Mouse (Mus musculus): ENCODE data around the gene Mbtd1.

GRCm38 (mm10) chr11:93954738-93955255 lies 69.1 kb downstream of the Mbtd1 start:
- TF ChIP-seq POLR2A (IDR thresholded peaks at IDR 0.05; ENCODE audit: borderline replicate concordance, extremely low read depth, low read depth, low read length) (no peak), CTCF (IDR thresholded peaks at IDR 0.05; ENCODE audit: insufficient read depth, low read length) (no peak)

Measured in lung, adult 2 months (tissue).